Comparison of ENCODE assay signal across 8 mouse cellular contexts in genomic region chr10:121476190-121476967, GRCm38 (mm10). TPM values are rescaled to one million over a fixed set of nuclear protein-coding genes. Genes with fewer than 3 reads are reported as not detected.
DNase-seq lines count a peak whose midpoint lies in the region; ATAC-seq and TF ChIP-seq lines count a peak whose summit lies in the region.

Gene Rassf3 (minus strand): TSS chr10:121476347.

- no peaks in the 10 kb centered on the region for H3K27me3 ChIP-seq in hindbrain, postnatal 0 days (ENCODE audit: insufficient read depth, low read length)
- peaks cover 31% of the 10 kb centered on the region for H3K27me3 ChIP-seq in megakaryocyte, embryonic 14.5 days (replicated peaks)

- peak; percentile 96 to 99 for DNase-seq in adrenal gland, adult (ENCODE audit: inconsistent age in 2 of 2, low spot score in 1 of 2)
- DNase-seq in gastrocnemius, adult 8-10 months (ENCODE audit: low spot score in 2 of 2) = peak; percentile 91 to 92
- peak; percentile 92 for DNase-seq in hindbrain, postnatal 0 days (ENCODE audit: low spot score)
- DNase-seq in left cerebral cortex, adult 9 months (ENCODE audit: low spot score in 2 of 2) = peak; percentile 51 to 75
- peak; percentile 71 to 76 for DNase-seq in right cerebral cortex, adult 2 months (ENCODE audit: low spot score in 2 of 2)
- DNase-seq in urinary bladder, postnatal 14 days (ENCODE audit: low spot score) = peak; percentile 97

- no peaks in the 10 kb centered on the region for H3K36me3 ChIP-seq in hindbrain, postnatal 0 days (ENCODE audit: insufficient read depth, low read length)
- H3K36me3 ChIP-seq in megakaryocyte, embryonic 14.5 days (replicated peaks; ENCODE audit: low read length) = no peaks in the 10 kb centered on the region

- no peak for TF ChIP-seq CTCF in cortical plate, adult 2 months (IDR thresholded peaks at IDR 0.05; ENCODE audit: extremely low read depth, insufficient read depth, low read length)
- peak; percentile 7; the same call in 1 of the 2 replicates for TF ChIP-seq CTCF in hindbrain, postnatal 0 days (IDR thresholded peaks at IDR 0.05; ENCODE audit: low read depth)

- peaks cover 8% of the 10 kb centered on the region for H3K4me1 ChIP-seq in cortical plate, adult 2 months (ENCODE audit: control insufficient read depth, insufficient read depth, low read length)
- peaks cover 3% of the 10 kb centered on the region for H3K4me1 ChIP-seq in hindbrain, postnatal 0 days (ENCODE audit: insufficient read depth, low read length)
- peaks cover 46% of the 10 kb centered on the region for H3K4me1 ChIP-seq in megakaryocyte, embryonic 14.5 days

- 1% methylated on average over 53 of the region's 62 CpGs for WGBS in hindbrain, postnatal 0 days

- H3K4me3 ChIP-seq in cortical plate, adult 2 months (ENCODE audit: insufficient read depth, low read length) = peak within 1 kb of the TSS; percentile 63
- H3K4me3 ChIP-seq in hindbrain, postnatal 0 days (ENCODE audit: low read length) = peak within 1 kb of the TSS; percentile 76
- peak within 1 kb of the TSS; percentile 94 for H3K4me3 ChIP-seq in megakaryocyte, embryonic 14.5 days (replicated peaks)

- peak within 1 kb of the TSS; percentile 68 for H3K9ac ChIP-seq in hindbrain, postnatal 0 days (replicated peaks; ENCODE audit: low read length)

- H3K9me3 ChIP-seq in hindbrain, postnatal 0 days (ENCODE audit: low read length) = no peaks in the 10 kb centered on the region
- H3K9me3 ChIP-seq in megakaryocyte, embryonic 14.5 days = no peaks in the 10 kb centered on the region

- peak within 1 kb of the TSS; percentile 91 for H3K27ac ChIP-seq in cortical plate, adult 2 months (ENCODE audit: insufficient read depth, low read length)
- H3K27ac ChIP-seq in hindbrain, postnatal 0 days = peak within 1 kb of the TSS; percentile 78

- TF ChIP-seq POLR2A in cortical plate, adult 2 months (IDR thresholded peaks at IDR 0.05; ENCODE audit: extremely low read depth, insufficient read depth, low read length) = peak; percentile 62; the same call in 1 of the 2 replicates

- H3K4me2 ChIP-seq in hindbrain, postnatal 0 days (ENCODE audit: low read depth, low read length) = peak within 1 kb of the TSS; percentile 91

- ATAC-seq in hindbrain, postnatal 0 days = peak; percentile 94

RNA-seq across cellular contexts. Expression of gene Rassf3, which starts in this region (rescaled TPM):
- 40.8 and 41.2 TPM in 2 replicates for polyA plus RNA-seq in cortical plate, adult 2 months (2012; rRNA removed)
- 10 to 100 TPM; 23.3 to 43.2 (median 31.1) TPM for total RNA-seq in gastrocnemius, adult 8-10 months (2022)
- total RNA-seq in hindbrain, postnatal 0 days (2014; rRNA removed) = 7.4 and 11.1 TPM in 2 replicates
- polyA plus RNA-seq in hindbrain, postnatal 0 days (2015; fragmentation: Nextera tagmentation; extraction: Ambion mirVana) = 5.7 and 6.0 TPM in 2 replicates
- polyA plus RNA-seq in megakaryocyte, embryonic 14.5 days (2012; ENCODE audit: insufficient read depth, low replicate concordance) = 1.9 TPM in 1 of 2 replicates, not detected in the other

Comparison
In these comparisons a context has a peak if more than half of its experiments do, and no peak if none do; other contexts are left out.
1. Peak in every context shown above with its lines: DNase-seq, ATAC-seq, H3K4me3 ChIP-seq and H3K27ac ChIP-seq.